Mouse (Mus musculus): ENCODE results near the gene Sag. TPM values are rescaled to one million over a fixed set of nuclear protein-coding genes. Genes with fewer than 3 reads are reported as not detected.

Gene Sag
- polyA plus RNA-seq, 1 experiment from 2014 or later, result 2.0 TPM

DNA sequence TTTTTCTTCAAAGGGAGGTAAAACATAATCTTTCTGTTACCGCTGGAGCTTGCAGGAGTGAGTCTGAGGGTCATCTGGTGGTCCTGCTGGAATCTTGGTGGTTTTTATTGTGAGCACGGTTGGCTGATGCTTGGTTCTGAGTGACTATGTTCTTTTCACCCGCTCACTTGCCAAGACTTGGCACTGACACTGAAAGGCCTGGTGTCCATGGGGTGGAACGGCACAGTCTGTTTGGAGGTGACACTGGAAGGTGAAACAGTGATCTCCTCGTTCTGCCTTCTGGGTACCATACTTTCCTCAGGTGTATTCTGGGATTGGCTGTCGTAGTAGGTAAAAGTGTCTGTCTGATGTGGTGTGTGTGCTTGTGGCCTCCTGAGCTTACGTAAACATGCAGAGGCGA is 13.8 kb upstream of the Sag start:
- Histone ChIP-seq H3K36me3 (peaks cover 83% of the 10 kb centered on the region), H3K4me1 (no peaks in the 10 kb centered on the region), H3K4me3 (no peak overlapping the region), H3K27me3 (ENCODE audit: insufficient read depth, poor library complexity, severe bottlenecking) (no peaks in the 10 kb centered on the region), H3K27ac (no peak overlapping the region), H3K9me3 (no peaks in the 10 kb centered on the region)
- no peak for DNase-seq (ENCODE audit: low spot score)
- 96% methylated on average over 8 of the region's 8 CpGs for WGBS

- Histone ChIP-seq H3K4me1 (no peaks in the 10 kb centered on the region), H3K36me3 (peaks cover 65% of the 10 kb centered on the region), H3K4me3 (no peak overlapping the region), H3K27ac (no peak overlapping the region), H3K27me3 (ENCODE audit: insufficient read depth, poor library complexity, severe bottlenecking) (no peaks in the 10 kb centered on the region), H3K9me3 (no peaks in the 10 kb centered on the region)
- WGBS, result 84% methylated on average over 4 of the region's 4 CpGs
- no peak for DNase-seq (ENCODE audit: low spot score)
Measured at GRCm38 (mm10) chr1:87792438-87793137, 10.9 kb upstream of the Sag start.

GRCm38 (mm10) chr1:87793138-87793449 is 10.4 kb upstream of the Sag start:
- WGBS, result 88% methylated on average over 6 of the region's 6 CpGs
- Histone ChIP-seq H3K9me3 (no peaks in the 10 kb centered on the region), H3K36me3 (peaks cover 61% of the 10 kb centered on the region), H3K4me3 (no peak overlapping the region), H3K27me3 (ENCODE audit: insufficient read depth, poor library complexity, severe bottlenecking) (no peaks in the 10 kb centered on the region), H3K4me1 (no peaks in the 10 kb centered on the region), H3K27ac (no peak overlapping the region)
- no peak for DNase-seq (ENCODE audit: low spot score)

GRCm38 (mm10) chr1:87797702-87798101 is 5.8 kb upstream of the Sag start:
- no peak overlapping the region for H3K27ac ChIP-seq
- H3K4me3 ChIP-seq, result no peak overlapping the region
- no peak for DNase-seq (ENCODE audit: low spot score)
- no peaks in the 10 kb centered on the region for H3K4me1 ChIP-seq
- peaks cover 24% of the 10 kb centered on the region for H3K36me3 ChIP-seq
- 83% methylated on average over 1 of the region's 1 CpGs for WGBS
- no peaks in the 10 kb centered on the region for H3K9me3 ChIP-seq
- H3K27me3 ChIP-seq (ENCODE audit: insufficient read depth, poor library complexity, severe bottlenecking), result no peaks in the 10 kb centered on the region

DNA sequence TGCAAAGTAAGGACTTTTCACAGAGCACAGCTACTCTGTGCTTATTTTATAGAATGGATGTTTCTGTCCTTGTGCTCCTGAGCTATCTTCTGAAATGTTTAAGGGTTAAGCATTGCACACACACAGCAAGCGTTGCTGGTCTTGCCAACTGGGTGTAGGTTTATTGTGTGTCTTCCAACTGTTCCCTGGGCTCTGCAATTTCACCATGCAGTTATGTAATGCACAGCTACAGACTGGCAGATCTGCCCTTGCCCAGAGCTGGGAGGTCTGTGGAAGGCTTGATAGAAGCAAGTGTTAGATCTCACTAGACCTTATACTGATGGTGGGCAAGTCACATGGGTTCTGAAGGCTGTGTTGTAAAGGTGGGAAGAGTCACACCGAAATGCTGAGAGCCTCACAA is 5.2 kb upstream of the Sag start:
- no peaks in the 10 kb centered on the region for H3K9me3 ChIP-seq
- no peak overlapping the region for H3K4me3 ChIP-seq
- H3K27ac ChIP-seq, result no peak overlapping the region
- no peak for DNase-seq (ENCODE audit: low spot score)
- H3K27me3 ChIP-seq (ENCODE audit: insufficient read depth, poor library complexity, severe bottlenecking), result no peaks in the 10 kb centered on the region
- WGBS, result 84% methylated on average over 2 of the region's 2 CpGs
- H3K36me3 ChIP-seq, result peaks cover 19% of the 10 kb centered on the region
- no peaks in the 10 kb centered on the region for H3K4me1 ChIP-seq

DNA sequence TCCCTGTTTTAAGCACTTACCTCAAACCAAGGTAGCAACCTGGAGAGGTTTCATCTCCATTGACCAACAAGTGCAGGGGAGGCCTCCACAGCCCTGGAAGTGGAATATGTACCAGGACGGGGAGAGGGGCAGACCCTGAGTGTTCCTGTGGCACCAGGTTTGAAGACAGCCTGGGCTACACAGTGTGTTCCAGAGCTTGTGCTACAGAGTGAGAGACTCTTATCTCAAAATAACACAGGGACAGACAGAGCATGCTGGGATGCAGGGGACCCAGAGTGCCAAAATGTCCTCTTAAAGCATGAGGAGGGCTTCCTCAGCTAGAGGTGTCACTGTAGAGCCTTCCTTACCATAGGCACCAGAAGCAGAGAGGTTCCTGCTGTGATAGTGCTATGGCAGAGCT is 4.3 kb downstream of the Sag start:
- Histone ChIP-seq H3K4me3 (no peak overlapping the region), H3K4me1 (peaks cover 23% of the 10 kb centered on the region), H3K36me3 (no peaks in the 10 kb centered on the region), H3K27ac (no peak overlapping the region), H3K27me3 (ENCODE audit: insufficient read depth, poor library complexity, severe bottlenecking) (no peaks in the 10 kb centered on the region), H3K9me3 (no peaks in the 10 kb centered on the region)
- no peak for DNase-seq (ENCODE audit: low spot score)
- 59% methylated on average over 1 of the region's 1 CpGs for WGBS

DNA sequence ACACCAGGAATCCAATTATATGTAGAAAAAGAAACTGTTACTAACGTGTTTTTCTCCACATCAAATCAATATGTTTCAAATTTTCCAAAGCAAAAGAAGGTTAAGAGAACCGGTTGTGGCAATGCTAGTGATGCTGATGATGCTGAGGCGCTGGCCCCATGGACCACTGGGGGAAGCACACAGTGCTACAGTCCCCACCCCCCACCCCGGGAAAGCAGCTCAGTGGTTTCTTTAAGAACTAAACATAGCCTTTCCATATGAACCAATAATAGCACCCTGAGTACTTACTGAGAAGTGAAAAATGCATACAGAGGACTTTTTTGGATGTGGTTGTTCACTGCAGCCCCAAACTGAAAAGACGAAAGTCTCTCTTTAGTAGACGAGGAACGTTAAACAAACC is 7.9 kb downstream of the Sag start:
- no peaks in the 10 kb centered on the region for H3K9me3 ChIP-seq
- WGBS, result 86% methylated on average over 7 of the region's 7 CpGs
- H3K4me3 ChIP-seq, result no peak overlapping the region
- peaks cover 16% of the 10 kb centered on the region for H3K4me1 ChIP-seq
- H3K36me3 ChIP-seq, result no peaks in the 10 kb centered on the region
- no peak for DNase-seq (ENCODE audit: low spot score)
- H3K27ac ChIP-seq, result no peak overlapping the region
- no peaks in the 10 kb centered on the region for H3K27me3 ChIP-seq (ENCODE audit: insufficient read depth, poor library complexity, severe bottlenecking)

DNA sequence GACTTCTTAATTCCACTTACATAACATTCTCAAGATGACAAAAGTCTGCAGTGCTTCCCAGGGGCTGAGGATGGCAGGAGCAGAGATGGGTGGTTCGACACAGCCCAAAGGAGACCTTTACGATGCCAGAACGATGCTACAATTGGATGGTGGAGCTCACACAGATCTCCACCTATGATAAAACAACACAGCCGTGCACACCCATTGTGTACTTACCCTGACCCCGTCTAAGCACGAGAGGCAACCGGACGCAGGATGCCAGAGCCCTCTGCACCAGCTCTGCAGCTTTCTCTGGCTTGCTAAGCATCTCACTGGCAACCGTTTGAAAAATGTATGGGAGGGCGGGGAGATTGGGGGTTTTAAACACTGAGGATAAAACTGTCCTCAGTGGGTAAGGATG is 8.6 kb downstream of the Sag start:
- WGBS, result 84% methylated on average over 10 of the region's 10 CpGs
- no peak for DNase-seq (ENCODE audit: low spot score)
- H3K4me3 ChIP-seq, result no peak overlapping the region
- no peaks in the 10 kb centered on the region for H3K9me3 ChIP-seq
- no peak overlapping the region for H3K27ac ChIP-seq
- H3K4me1 ChIP-seq, result peaks cover 9% of the 10 kb centered on the region
- H3K27me3 ChIP-seq (ENCODE audit: insufficient read depth, poor library complexity, severe bottlenecking), result no peaks in the 10 kb centered on the region
- no peaks in the 10 kb centered on the region for H3K36me3 ChIP-seq

DNA sequence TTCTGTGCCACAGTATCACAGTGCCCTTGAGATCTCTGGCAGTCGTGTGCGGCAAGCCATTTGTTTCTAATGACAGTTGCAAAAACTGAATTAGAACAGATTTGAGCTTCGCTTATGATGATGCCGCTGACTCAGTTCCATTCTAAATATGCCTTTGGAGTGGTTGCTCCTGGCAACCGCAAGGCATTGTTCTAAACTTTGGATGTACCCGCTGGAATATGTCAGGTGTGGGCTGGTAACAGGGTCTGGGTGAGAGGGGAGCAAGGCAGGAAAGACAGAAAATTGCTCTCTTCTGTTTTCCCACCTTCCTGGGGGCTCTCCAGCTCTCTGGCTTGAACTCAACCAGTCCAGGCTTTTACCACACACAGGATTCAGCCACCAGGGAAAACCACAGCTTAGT is 9.7 kb downstream of the Sag start:
- Histone ChIP-seq H3K27me3 (ENCODE audit: insufficient read depth, poor library complexity, severe bottlenecking) (no peaks in the 10 kb centered on the region), H3K9me3 (no peaks in the 10 kb centered on the region), H3K36me3 (no peaks in the 10 kb centered on the region), H3K4me1 (no peaks in the 10 kb centered on the region; the same call in 1 of the 2 replicates), H3K27ac (no peak overlapping the region), H3K4me3 (no peak overlapping the region)
- WGBS, result 83% methylated on average over 6 of the region's 6 CpGs
- DNase-seq (ENCODE audit: low spot score), result no peak

- no peak overlapping the region for H3K27ac ChIP-seq
- no peaks in the 10 kb centered on the region for H3K27me3 ChIP-seq (ENCODE audit: insufficient read depth, poor library complexity, severe bottlenecking)
- no peaks in the 10 kb centered on the region for H3K4me1 ChIP-seq
- no peaks in the 10 kb centered on the region for H3K36me3 ChIP-seq
- WGBS, result 79% methylated on average over 7 of the region's 7 CpGs
- H3K9me3 ChIP-seq, result no peaks in the 10 kb centered on the region
- no peak for DNase-seq (ENCODE audit: low spot score)
- no peak overlapping the region for H3K4me3 ChIP-seq
Measured at GRCm38 (mm10) chr1:87813681-87814080, 10.2 kb downstream of the Sag start.

DNA sequence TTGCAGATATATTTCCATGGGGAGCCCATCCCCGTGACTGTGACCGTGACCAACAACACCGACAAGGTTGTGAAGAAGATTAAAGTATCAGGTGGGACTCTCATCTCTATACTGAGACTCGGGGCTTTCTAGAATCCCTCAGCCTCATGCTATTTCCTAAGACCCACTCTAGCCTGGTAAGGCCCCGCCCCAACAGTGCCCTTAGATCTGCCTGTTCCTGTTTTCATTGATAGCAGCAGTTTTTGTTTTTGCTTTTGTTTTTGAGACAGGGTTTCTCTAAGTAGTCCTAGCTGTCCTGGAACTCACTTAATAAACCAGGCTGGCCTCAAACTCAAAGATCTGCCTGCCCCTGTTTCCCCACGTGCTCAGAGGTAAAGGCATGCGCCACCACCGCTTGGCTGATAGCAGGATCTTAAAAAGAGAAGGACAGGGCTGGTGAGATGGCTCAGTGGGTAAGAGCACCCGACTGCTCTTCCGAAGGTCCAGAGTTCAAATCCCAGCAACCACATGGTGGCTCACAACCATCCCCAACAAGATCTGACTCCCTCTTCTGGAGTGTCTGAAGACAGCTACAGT is 21.0 kb downstream of the Sag start:
- H3K4me3 ChIP-seq, result no peak overlapping the region
- no peak for DNase-seq (ENCODE audit: low spot score)
- H3K9me3 ChIP-seq, result no peaks in the 10 kb centered on the region
- H3K27ac ChIP-seq, result no peak overlapping the region
- no peaks in the 10 kb centered on the region for H3K36me3 ChIP-seq
- no peaks in the 10 kb centered on the region for H3K27me3 ChIP-seq (ENCODE audit: insufficient read depth, poor library complexity, severe bottlenecking)
- peaks cover 11% of the 10 kb centered on the region for H3K4me1 ChIP-seq
- 83% methylated on average over 10 of the region's 10 CpGs for WGBS

DNA sequence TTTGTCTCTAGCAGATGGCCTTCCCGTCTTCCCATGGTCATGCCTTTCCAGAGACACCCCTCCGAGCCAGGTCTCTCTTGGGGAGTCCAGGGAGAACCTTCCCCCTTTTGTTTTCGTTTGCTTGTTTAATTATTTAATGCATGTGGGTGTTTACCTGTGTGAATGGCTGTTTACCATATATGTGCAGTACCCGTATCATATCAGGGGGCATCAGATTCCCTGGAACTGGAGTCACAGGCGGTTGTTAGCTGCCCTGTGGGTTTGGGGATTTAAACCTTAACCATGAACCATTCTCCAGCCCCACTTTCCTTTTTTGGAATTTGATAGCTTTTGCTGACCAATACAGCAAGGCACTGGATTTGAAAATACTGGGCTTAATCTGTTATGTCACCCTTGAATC is 21.8 kb downstream of the Sag start:
- no peak overlapping the region for H3K27ac ChIP-seq

GRCm38 (mm10) chr1:87825991-87826390 is 22.5 kb downstream of the Sag start:
- Histone ChIP-seq H3K27ac (no peak overlapping the region), H3K9me3 (no peaks in the 10 kb centered on the region), H3K4me1 (peaks cover 17% of the 10 kb centered on the region), H3K4me3 (no peak overlapping the region), H3K36me3 (no peaks in the 10 kb centered on the region), H3K27me3 (ENCODE audit: insufficient read depth, poor library complexity, severe bottlenecking) (no peaks in the 10 kb centered on the region)
- 86% methylated on average over 6 of the region's 6 CpGs for WGBS
- DNase-seq (ENCODE audit: low spot score), result no peak

More for the DNA sequence above, 21.8 kb downstream of the Sag start:
- Histone ChIP-seq H3K27me3 (ENCODE audit: insufficient read depth, poor library complexity, severe bottlenecking) (no peaks in the 10 kb centered on the region), H3K4me3 (no peak overlapping the region), H3K9me3 (no peaks in the 10 kb centered on the region), H3K4me1 (peaks cover 17% of the 10 kb centered on the region), H3K36me3 (no peaks in the 10 kb centered on the region)
- WGBS, result 90% methylated on average over 5 of the region's 5 CpGs
- no peak for DNase-seq (ENCODE audit: low spot score)

- 74% methylated on average over 2 of the region's 2 CpGs for WGBS
- Histone ChIP-seq H3K9me3 (no peaks in the 10 kb centered on the region), H3K27ac (no peak overlapping the region)
Measured at GRCm38 (mm10) chr1:87826474-87826873, 23.0 kb downstream of the Sag start.

More at GRCm38 (mm10) chr1:87826474-87826873, 23.0 kb downstream of the Sag start:
- no peak for DNase-seq (ENCODE audit: low spot score)
- Histone ChIP-seq H3K27me3 (ENCODE audit: insufficient read depth, poor library complexity, severe bottlenecking) (no peaks in the 10 kb centered on the region), H3K4me3 (no peak overlapping the region), H3K4me1 (peaks cover 17% of the 10 kb centered on the region), H3K36me3 (no peaks in the 10 kb centered on the region)

Measured in heart, embryonic 10.5 days (tissue).